Mouse (Mus musculus) G1E (cell line): ENCODE results near the gene Dusp13.

Experiments used
- CTCF ChIP-seq: IDR thresholded peaks from 2 replicates; pipeline ENCODE4 v1.5.1; 2012; ENCODE audit warnings: low read depth, low read length, inconsistent platforms, mixed read lengths
- GATA1 ChIP-seq: IDR thresholded peaks from 2 replicates; pipeline ENCODE4 v1.6.1; 2012; ENCODE audit warnings: borderline replicate concordance, low read length, inconsistent platforms, mixed read lengths
- POLR2AphosphoS5 ChIP-seq: IDR thresholded peaks from 2 replicates; pipeline ENCODE4 v1.6.1; 2012; ENCODE audit warnings: low read depth, low read length, inconsistent platforms; ENCODE audit not compliant: insufficient replicate concordance
- TAL1 ChIP-seq: conservative IDR thresholded peaks from 2 replicates; pipeline ENCODE4 v1.6.1; 2012; ENCODE audit warnings: low read depth, low read length, inconsistent platforms, mixed read lengths

DNA sequence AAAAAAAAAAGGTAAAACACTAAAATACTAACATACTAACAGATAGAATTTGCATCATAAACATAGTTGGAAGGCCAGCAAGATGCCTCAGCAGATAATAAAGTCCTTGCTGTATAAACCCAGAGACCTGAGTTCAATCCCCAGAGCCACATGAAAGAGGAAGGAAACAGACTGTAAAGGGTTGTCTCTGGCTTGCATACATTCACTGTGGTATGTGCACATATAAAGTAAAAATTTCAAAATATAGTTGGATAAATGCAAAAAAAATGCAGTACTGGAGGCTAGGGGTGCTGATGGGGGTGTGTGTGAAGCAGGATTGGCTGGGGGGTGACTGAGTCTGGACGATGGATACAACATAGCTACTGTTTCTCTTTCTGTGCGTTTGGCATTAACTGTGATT is 45.5 kb downstream of the Dusp13 start:
- TF ChIP-seq CTCF (no peak), GATA1 (no peak), POLR2AphosphoS5 (no peak), TAL1 (no peak)
